Mouse (Mus musculus): ENCODE data around the gene Gm21616. TPM values are rescaled to one million over a fixed set of nuclear protein-coding genes. Genes with fewer than 3 reads are reported as not detected.
"Not testable (repeated sequence)": the region's sequence is repeated elsewhere in the genome, so short reads cannot be mapped to it uniquely, and the experiment has no call there.

The Gm21616 gene
- total RNA-seq (2012; rRNA removed) (not detected in 2 replicates), polyA plus RNA-seq (2012; ENCODE audit: insufficient read depth in 1 of 2, insufficient read length in 2 of 2, low read depth in 1 of 2, low replicate concordance in 2 of 2, missing spikeins in 1 of 2) (not detected)

- not testable (repeated sequence) for DNase-seq (ENCODE audit: low read depth, low spot score); H3K9me3 ChIP-seq (replicated peaks; ENCODE audit: insufficient read depth, low read length); H3K79me2 ChIP-seq (ENCODE audit: control insufficient read depth, insufficient read depth, low read length, poor library complexity); H3K4me1 ChIP-seq (ENCODE audit: control insufficient read depth in 1 of 2, insufficient read depth in 2 of 2, low read length in 2 of 2); H3K9ac ChIP-seq (ENCODE audit: control insufficient read depth, low read depth, low read length, poor library complexity, severe bottlenecking); H3K27ac ChIP-seq (ENCODE audit: control insufficient read depth, low read depth, low read length); H3K4me3 ChIP-seq (ENCODE audit: control insufficient read depth in 1 of 2, insufficient read depth in 1 of 2, low read depth in 2 of 2, low read length in 2 of 2); H3K27me3 ChIP-seq (ENCODE audit: control insufficient read depth in 1 of 2, insufficient read depth in 2 of 2, low read length in 2 of 2); H3K36me3 ChIP-seq (ENCODE audit: control insufficient read depth in 1 of 2, insufficient read depth in 2 of 2, low read length in 2 of 2)
These were observed at the start of gene Gm21616 for GRCm38 (mm10) chrX:125435242-125435641. Gm21616 (plus strand) TSS chrX:125435542.

Measured in MEL (cell line).